9 mouse cellular contexts compared by ENCODE assay signal in genomic region chr17:32348406-32348805, GRCm38 (mm10). TPM values are rescaled to one million over a fixed set of nuclear protein-coding genes. Genes with fewer than 3 reads are reported as not detected.
DNase-seq lines count a peak whose midpoint lies in the region; ATAC-seq and TF ChIP-seq lines count a peak whose summit lies in the region.
"Had no signal": no experiment of that assay in that cellular context is flagged by ENCODE, and none has a peak within 500 bp of the region (broad histone marks: within the 10 kb centered on the region; RNA-seq: fewer than 3 reads in every experiment).

No protein-coding gene starts in this region.

- no peak overlapping the region for H3K27ac ChIP-seq in heart, embryonic 12.5 days (ENCODE audit: poor library complexity, severe bottlenecking)
- peak overlapping the region; percentile 26; the same call in 1 of the 2 replicates for H3K27ac ChIP-seq in lung, embryonic 15.5 days
- H3K27ac ChIP-seq in intestine, embryonic 15.5 days, result no peak overlapping the region
- H3K27ac ChIP-seq in midbrain, postnatal 0 days (ENCODE audit: low read depth, low read length), result no peak overlapping the region
- H3K27ac ChIP-seq: midbrain, embryonic 12.5 days had no signal

- H3K4me2 ChIP-seq in heart, embryonic 12.5 days, result peak overlapping the region; percentile 71
- H3K4me2 ChIP-seq in lung, embryonic 15.5 days, result peak overlapping the region; percentile 87; the same call in 1 of the 2 replicates
- H3K4me2 ChIP-seq in intestine, embryonic 15.5 days (replicated peaks), result 0 out of 2 replicates have a peak overlapping the region, but pooled peaks have one; percentile 69
- H3K4me2 ChIP-seq in midbrain, postnatal 0 days (ENCODE audit: low read depth, low read length, poor library complexity, severe bottlenecking), result peak overlapping the region; percentile 69

- peaks cover 17% of the 10 kb centered on the region for H3K4me1 ChIP-seq in heart, embryonic 12.5 days (replicated peaks)
- H3K4me1 ChIP-seq in lung, embryonic 15.5 days, result peaks cover 22% of the 10 kb centered on the region
- H3K4me1 ChIP-seq in intestine, embryonic 15.5 days (replicated peaks), result 0 out of 2 replicates have a peak, but pooled peaks cover 5% of the 10 kb centered on the region
- peaks cover 8% of the 10 kb centered on the region; the same call in 1 of the 2 replicates for H3K4me1 ChIP-seq in midbrain, postnatal 0 days (ENCODE audit: insufficient read depth, low read length)

- no peak overlapping the region for H3K9ac ChIP-seq in heart, embryonic 12.5 days
- no peak overlapping the region for H3K9ac ChIP-seq in lung, embryonic 15.5 days
- H3K9ac ChIP-seq in intestine, embryonic 15.5 days, result no peak overlapping the region
- 0 out of 2 replicates have a peak overlapping the region, but pooled peaks have one; percentile 29 for H3K9ac ChIP-seq in midbrain, postnatal 0 days (replicated peaks; ENCODE audit: low read length, poor library complexity, severe bottlenecking)

- H3K9me3 ChIP-seq in heart, embryonic 12.5 days (replicated peaks), result no peaks in the 10 kb centered on the region
- no peaks in the 10 kb centered on the region for H3K9me3 ChIP-seq in lung, embryonic 15.5 days
- no peaks in the 10 kb centered on the region for H3K9me3 ChIP-seq in intestine, embryonic 15.5 days
- no peaks in the 10 kb centered on the region for H3K9me3 ChIP-seq in midbrain, postnatal 0 days (ENCODE audit: low read length)
- H3K9me3 ChIP-seq: midbrain, embryonic 12.5 days had no signal

- ATAC-seq in heart, embryonic 12.5 days (ENCODE audit: insufficient number of reproducible peaks, low FRiP score), result no peak
- ATAC-seq in lung, embryonic 15.5 days (ENCODE audit: borderline replicate concordance, extremely low read depth, low FRiP score, low TSS enrichment), result no peak
- no peak for ATAC-seq in intestine, embryonic 15.5 days
- no peak for ATAC-seq in midbrain, postnatal 0 days (ENCODE audit: low FRiP score)
- ATAC-seq in erythroid progenitor cell, adult 5-6 weeks (replicated peaks; ENCODE audit: low FRiP score, poor library complexity, severe bottlenecking), result no peak

- peaks cover 17% of the 10 kb centered on the region for H3K36me3 ChIP-seq in heart, embryonic 12.5 days
- H3K36me3 ChIP-seq in lung, embryonic 15.5 days, result peaks cover 15% of the 10 kb centered on the region; the same call in 1 of the 2 replicates
- H3K36me3 ChIP-seq in intestine, embryonic 15.5 days, result no peaks in the 10 kb centered on the region
- H3K36me3 ChIP-seq in midbrain, postnatal 0 days (ENCODE audit: insufficient read depth, low read length), result peaks cover 1% of the 10 kb centered on the region; the same call in 1 of the 2 replicates

- no peaks in the 10 kb centered on the region for H3K27me3 ChIP-seq in heart, embryonic 12.5 days (replicated peaks)
- H3K27me3 ChIP-seq in lung, embryonic 15.5 days, result no peaks in the 10 kb centered on the region
- H3K27me3 ChIP-seq in intestine, embryonic 15.5 days (replicated peaks), result no peaks in the 10 kb centered on the region
- no peaks in the 10 kb centered on the region for H3K27me3 ChIP-seq in midbrain, postnatal 0 days (ENCODE audit: insufficient read depth, low read length)
- H3K27me3 ChIP-seq: midbrain, embryonic 12.5 days had no signal

- H3K4me3 ChIP-seq in heart, embryonic 12.5 days, result no peak overlapping the region
- peak overlapping the region; percentile 96; the same call in 1 of the 2 replicates for H3K4me3 ChIP-seq in lung, embryonic 15.5 days
- H3K4me3 ChIP-seq in intestine, embryonic 15.5 days (replicated peaks), result no peak overlapping the region
- H3K4me3 ChIP-seq in midbrain, postnatal 0 days (ENCODE audit: low read depth, low read length), result no peak overlapping the region; the same call in 1 of the 2 replicates

- WGBS in heart, embryonic 12.5 days, result 83% methylated on average over 2 of the region's 2 CpGs
- 88% methylated on average over 2 of the region's 2 CpGs for WGBS in lung, embryonic 15.5 days
- WGBS in intestine, embryonic 15.5 days, result 83% methylated on average over 2 of the region's 2 CpGs
- WGBS in midbrain, postnatal 0 days, result 91% methylated on average over 2 of the region's 2 CpGs

- intact Hi-C loops in left cerebral cortex, postnatal 4 days (cut with DNase I), result loop anchor here (5.0 kb wide), 2 partner anchors 84 to 144 kb away; no protein-coding TSS in a partner anchor

- no peak for DNase-seq in heart, adult 18-20 months
- DNase-seq in lung, postnatal 14 days, result no peak
- no peak for DNase-seq in midbrain, postnatal 0 days (ENCODE audit: low spot score)
- DNase-seq in left cerebral cortex, postnatal 4 days, result no peak

- no peak for TF ChIP-seq CTCF in midbrain, postnatal 0 days (IDR thresholded peaks at IDR 0.05)

RNA-seq across cellular contexts. Expression of gene Akap8l, which starts 2.0 kb away (rescaled TPM):
- 79.4 and 84.6 TPM in 2 replicates for polyA plus RNA-seq in heart, embryonic 12.5 days (2016; fragmentation: Nextera tagmentation; extraction: Ambion mirVana)
- 10 to 100 TPM; 39.1 to 44.6 TPM for total RNA-seq in heart, adult 18-20 months (2021)
- polyA plus RNA-seq in lung, embryonic 15.5 days (2015; fragmentation: Nextera tagmentation; extraction: Ambion mirVana), result 85.0 and 104 TPM in 2 replicates
- polyA plus RNA-seq in intestine, embryonic 15.5 days (2015; fragmentation: Nextera tagmentation; extraction: Ambion mirVana), result 62.6 and 72.3 TPM in 2 replicates
- 69.9 and 83.6 TPM in 2 replicates for total RNA-seq in midbrain, postnatal 0 days (2014; rRNA removed)
- polyA plus RNA-seq in midbrain, postnatal 0 days (2015; fragmentation: Nextera tagmentation; extraction: Ambion mirVana), result 113 and 117 TPM in 2 replicates
- 100 to 1,000 TPM in 1 of 2 experiments, 10 to 100 TPM in 1; 98.5 to 109 TPM for total RNA-seq in left cerebral cortex, postnatal 4 days (2021)
- total RNA-seq in erythroid progenitor cell, adult 5-6 weeks (2015; ENCODE audit: low replicate concordance), result 45.8 and 108 TPM in 2 replicates
- total RNA-seq in erythroid progenitor cell, adult 5-6 weeks (2017; ENCODE audit: low replicate concordance), result 150 and 167 TPM in 2 replicates

RNA-seq across cellular contexts. Expression of gene Akap8, which starts 27.4 kb away (rescaled TPM):
- 85.1 and 88.9 TPM in 2 replicates for polyA plus RNA-seq in heart, embryonic 12.5 days (2016; fragmentation: Nextera tagmentation; extraction: Ambion mirVana)
- total RNA-seq in heart, adult 18-20 months (2021), result 10 to 100 TPM; 40.2 to 44.3 TPM
- polyA plus RNA-seq in lung, embryonic 15.5 days (2015; fragmentation: Nextera tagmentation; extraction: Ambion mirVana), result 87.1 and 101 TPM in 2 replicates
- 83.2 and 85.6 TPM in 2 replicates for polyA plus RNA-seq in intestine, embryonic 15.5 days (2015; fragmentation: Nextera tagmentation; extraction: Ambion mirVana)
- 96.5 and 131 TPM in 2 replicates for total RNA-seq in midbrain, postnatal 0 days (2014; rRNA removed)
- polyA plus RNA-seq in midbrain, postnatal 0 days (2015; fragmentation: Nextera tagmentation; extraction: Ambion mirVana), result 66.8 and 81.1 TPM in 2 replicates
- total RNA-seq in left cerebral cortex, postnatal 4 days (2021), result 100 to 1,000 TPM; 111 to 123 TPM
- 26.8 and 33.5 TPM in 2 replicates for total RNA-seq in erythroid progenitor cell, adult 5-6 weeks (2015; ENCODE audit: low replicate concordance)
- total RNA-seq in erythroid progenitor cell, adult 5-6 weeks (2017; ENCODE audit: low replicate concordance), result 60.9 and 62.4 TPM in 2 replicates

RNA-seq across cellular contexts. Expression of gene Wiz, which starts 40.8 kb away (rescaled TPM):
- polyA plus RNA-seq in heart, embryonic 12.5 days (2016; fragmentation: Nextera tagmentation; extraction: Ambion mirVana), result 23.7 and 23.9 TPM in 2 replicates
- total RNA-seq in heart, adult 18-20 months (2021), result 10 to 100 TPM; 15.0 to 19.0 TPM
- polyA plus RNA-seq in lung, embryonic 15.5 days (2015; fragmentation: Nextera tagmentation; extraction: Ambion mirVana), result 24.9 and 26.9 TPM in 2 replicates
- polyA plus RNA-seq in intestine, embryonic 15.5 days (2015; fragmentation: Nextera tagmentation; extraction: Ambion mirVana), result 24.6 and 24.7 TPM in 2 replicates
- 53.9 and 68.0 TPM in 2 replicates for total RNA-seq in midbrain, postnatal 0 days (2014; rRNA removed)
- 40.8 and 41.3 TPM in 2 replicates for polyA plus RNA-seq in midbrain, postnatal 0 days (2015; fragmentation: Nextera tagmentation; extraction: Ambion mirVana)
- 100 to 1,000 TPM; 114 to 122 TPM for total RNA-seq in left cerebral cortex, postnatal 4 days (2021)
- total RNA-seq in erythroid progenitor cell, adult 5-6 weeks (2015; ENCODE audit: low replicate concordance), result 14.1 and 19.7 TPM in 2 replicates
- total RNA-seq in erythroid progenitor cell, adult 5-6 weeks (2017; ENCODE audit: low replicate concordance), result 3.3 and 5.6 TPM in 2 replicates

RNA-seq across cellular contexts. Expression of gene Rasal3, which starts 55.0 kb away (rescaled TPM):
- polyA plus RNA-seq in heart, embryonic 12.5 days (2016; fragmentation: Nextera tagmentation; extraction: Ambion mirVana), result 0.66 and 0.95 TPM in 2 replicates
- 1 to 10 TPM in 1 of 2 experiments, under 1 TPM in 1; 0.97 to 4.4 TPM for total RNA-seq in heart, adult 18-20 months (2021)
- polyA plus RNA-seq in lung, embryonic 15.5 days (2015; fragmentation: Nextera tagmentation; extraction: Ambion mirVana), result 1.7 and 5.5 TPM in 2 replicates
- 1.7 and 1.8 TPM in 2 replicates for polyA plus RNA-seq in intestine, embryonic 15.5 days (2015; fragmentation: Nextera tagmentation; extraction: Ambion mirVana)
- 3.8 and 4.6 TPM in 2 replicates for total RNA-seq in midbrain, postnatal 0 days (2014; rRNA removed)
- polyA plus RNA-seq in midbrain, postnatal 0 days (2015; fragmentation: Nextera tagmentation; extraction: Ambion mirVana), result 0.63 and 0.80 TPM in 2 replicates
- 1 to 10 TPM; 1.5 to 1.9 TPM for total RNA-seq in left cerebral cortex, postnatal 4 days (2021)
- total RNA-seq in erythroid progenitor cell, adult 5-6 weeks (2015; ENCODE audit: low replicate concordance), result 12.6 and 16.3 TPM in 2 replicates
- total RNA-seq in erythroid progenitor cell, adult 5-6 weeks (2017; ENCODE audit: low replicate concordance), result 5.3 and 17.5 TPM in 2 replicates
